Comparison of ENCODE assay signal across 18 mouse cellular contexts in genomic region chr6:77929375-77929774, GRCm38 (mm10). TPM values are rescaled to one million over a fixed set of nuclear protein-coding genes. Genes with fewer than 3 reads are reported as not detected.
"Had no signal": no experiment of that assay in that cellular context is flagged by ENCODE, and none has a peak within 500 bp of the region (broad histone marks: within the 10 kb centered on the region; RNA-seq: fewer than 3 reads in every experiment).

No protein-coding gene starts in this region.

- H3K9me3 ChIP-seq: midbrain, embryonic 10.5 days; midbrain, embryonic 12.5 days; neural tube, embryonic 13.5 days; stomach, embryonic 15.5 days had no signal

- DNase-seq: lung, adult 18-20 months; lung, embryonic 14.5 days; lung, postnatal 10 days; lung, postnatal 4 days; midbrain, embryonic 14.5 days; thymus, adult 18-20 months; thymus, postnatal 14 days; thymus, postnatal 36 days had no signal

- H3K9ac ChIP-seq: lung, embryonic 14.5 days; midbrain, embryonic 12.5 days; neural tube, embryonic 13.5 days; stomach, embryonic 15.5 days had no signal

- H3K4me2 ChIP-seq: lung, embryonic 14.5 days; midbrain, embryonic 12.5 days; neural tube, embryonic 13.5 days; stomach, embryonic 15.5 days had no signal

- H3K4me1 ChIP-seq: midbrain, embryonic 12.5 days; neural tube, embryonic 13.5 days; stomach, embryonic 15.5 days had no signal

- ATAC-seq: midbrain, embryonic 16.5 days had no signal

- H3K36me3 ChIP-seq: midbrain, embryonic 10.5 days; midbrain, embryonic 12.5 days; neural tube, embryonic 13.5 days; stomach, embryonic 15.5 days had no signal

- H3K27me3 ChIP-seq: midbrain, embryonic 12.5 days; neural tube, embryonic 13.5 days; stomach, embryonic 15.5 days had no signal

- H3K27ac ChIP-seq: midbrain, embryonic 10.5 days; midbrain, embryonic 12.5 days; neural tube, embryonic 13.5 days; stomach, embryonic 15.5 days; stomach, postnatal 0 days had no signal

- H3K4me3 ChIP-seq: midbrain, embryonic 10.5 days; midbrain, embryonic 12.5 days; myocyte; neural tube, embryonic 13.5 days; stomach, embryonic 15.5 days had no signal

RNA-seq across cellular contexts. Expression of gene Ctnna2, which starts 50.1 kb away (rescaled TPM):
- total RNA-seq: megakaryocyte, adult 5-6 weeks; megakaryocyte-erythroid progenitor cell, adult 5-6 weeks; neutrophil, adult 5-6 weeks had no signal
- polyA plus RNA-seq: myocyte had no signal
